Mouse (Mus musculus) ES-E14 (cell line): Measurements from ENCODE around the gene Olfr399. TPM values are rescaled to one million over a fixed set of nuclear protein-coding genes. Genes with fewer than 3 reads are reported as not detected.

Experiments
- DNase-seq: peaks from one replicate; pipeline ENCODE4 v3.0.0-alpha.2; 2013; ENCODE audit warnings: low read depth, low spot score
- H3K27ac ChIP-seq: 2 replicates; pipeline ENCODE4 v1.5.1; 2012; ENCODE audit warnings: low read depth, mild to moderate bottlenecking, low read length, moderate library complexity, mixed read lengths; ENCODE audit not compliant: poor library complexity, insufficient read depth, severe bottlenecking
- H3K36me3 ChIP-seq: 2 replicates; pipeline ENCODE4 v1.6.1; 2012; ENCODE audit warnings: mild to moderate bottlenecking, low read length, moderate library complexity, mixed read lengths; ENCODE audit not compliant: control insufficient read depth, poor library complexity, insufficient read depth, severe bottlenecking
- H3K4me1 ChIP-seq, 2 experiments: fragments of 150-350 bp in 1 of 2; sonication (generic) in 1 of 2; 2 replicates each; pipeline ENCODE4 v1.6.1; 2012; ENCODE audit warnings: low read length in 2 of 2, mild to moderate bottlenecking in 1 of 2, mixed read lengths in 1 of 2; ENCODE audit not compliant: control insufficient read depth in 2 of 2, insufficient read depth in 2 of 2, poor library complexity in 1 of 2
- H3K4me3 ChIP-seq, 2 experiments: fragments of 150-350 bp in 1 of 2; sonication (generic) in 1 of 2; 2 replicates each; pipeline ENCODE4 v1.5.1; 2012; ENCODE audit warnings: low read length in 2 of 2, low read depth in 1 of 2, mild to moderate bottlenecking in 1 of 2, mixed read lengths in 1 of 2; ENCODE audit not compliant: insufficient read depth in 1 of 2, poor library complexity in 1 of 2, severe bottlenecking in 1 of 2
- H3K9ac ChIP-seq: 2 replicates; pipeline ENCODE4 v1.6.1; 2012; ENCODE audit warnings: low read depth, mild to moderate bottlenecking, low read length, mixed read lengths; ENCODE audit not compliant: poor library complexity, insufficient read depth, severe bottlenecking
- H3K9me3 ChIP-seq: fragments of 150-350 bp; sonication (generic); 2 replicates; pipeline ENCODE4 v1.6.1; 2012; ENCODE audit warnings: low read depth, mild to moderate bottlenecking, low read length; ENCODE audit not compliant: control insufficient read depth, insufficient read depth
- CHD2 ChIP-seq: IDR thresholded peaks from 2 replicates; pipeline ENCODE4 v1.6.1; 2014; ENCODE audit warnings: mild to moderate bottlenecking, low read depth, low read length, inconsistent platforms
- HCFC1 ChIP-seq: IDR thresholded peaks from 2 replicates; pipeline ENCODE4 v1.6.1; 2012; ENCODE audit warnings: low read length, inconsistent platforms, borderline replicate concordance; ENCODE audit not compliant: insufficient read depth
- MAFK ChIP-seq: IDR thresholded peaks from 2 replicates; pipeline ENCODE4 v1.6.1; 2014; ENCODE audit warnings: mild to moderate bottlenecking, low read depth, low read length, inconsistent platforms; ENCODE audit not compliant: insufficient read depth
- ZC3H11A ChIP-seq: IDR thresholded peaks from 2 replicates; pipeline ENCODE4 v1.6.1; 2012; ENCODE audit warnings: low read depth, mild to moderate bottlenecking, inconsistent platforms, low read length, borderline replicate concordance
- ZNF384 ChIP-seq: IDR thresholded peaks from 2 replicates; pipeline ENCODE4 v1.6.1; 2012; ENCODE audit warnings: low read depth, low read length, inconsistent platforms
- in situ Hi-C, 2 experiments: fragments of 600-800 bp; cut with MboI; formaldehyde crosslinking; loops; one replicate each; pipeline ENCODE4 v1.15.1; 2025; ENCODE audit warnings: low sequenced_read_pairs in 2 of 2, inconsistent platforms in 1 of 2; ENCODE audit not compliant: unreplicated experiment in 2 of 2
- total RNA-seq: library from RNA; depleted of rRNA; stranded (reverse); fragments of 300-350 nt; gene quantifications from 2 replicates; pipeline ENCODE4 v1.2.3, GENCODE M21; 2012; rRNA removed

Olfr399 gene
- total RNA-seq = not detected in 2 replicates

GRCm38 (mm10) chr11:74056451-74056850 is at the start of gene Olfr399, which contains the start of gene Olfr139:
Olfr399 (minus strand) TSS chr11:74056615.
Olfr139 (minus strand) TSS chr11:74056551.
- no peak for DNase-seq
- Histone ChIP-seq H3K27ac (no peak within 1 kb of the TSS), H3K9ac (no peak within 1 kb of the TSS), H3K36me3 (no peaks in the 10 kb centered on the region), H3K4me1 (no peaks in the 10 kb centered on the region), H3K9me3 (no peaks in the 10 kb centered on the region), H3K4me3 (no peak within 1 kb of the TSS)
- in situ Hi-C loops = loop anchor here in 1 of 2 experiments (10.0 kb wide), 1 partner anchor 308 kb away; the partner anchor contains the start of gene Olfr412
- TF ChIP-seq MAFK = no peak
- TF ChIP-seq HCFC1 = no peak
- TF ChIP-seq ZC3H11A = no peak
- no peak for TF ChIP-seq CHD2
- no peak for TF ChIP-seq ZNF384

DNA sequence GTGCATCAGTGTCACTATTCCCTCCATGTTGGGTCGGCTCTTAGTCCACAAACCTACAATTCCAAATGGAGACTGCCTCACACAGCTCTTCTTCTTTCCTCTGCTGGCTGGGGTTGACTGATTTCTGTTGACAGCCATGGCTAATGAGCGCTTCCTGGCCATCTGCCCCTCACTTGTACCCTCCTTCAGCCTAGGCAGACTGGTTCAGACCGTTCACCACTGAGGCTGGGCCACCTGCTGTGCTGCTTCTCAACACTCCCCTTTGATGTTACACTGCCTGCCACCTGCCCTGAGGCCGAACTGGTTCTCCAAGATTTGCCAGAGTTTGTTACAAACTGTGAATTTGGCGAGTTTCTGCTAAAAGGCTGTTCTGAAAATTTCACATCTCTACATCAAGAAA is 48.7 kb upstream of the Olfr399 start:
- in situ Hi-C loops = no loop called here
- TF ChIP-seq HCFC1 = no peak
- TF ChIP-seq MAFK = no peak
- TF ChIP-seq ZC3H11A = no peak
- TF ChIP-seq ZNF384 = no peak
- TF ChIP-seq CHD2 = no peak
- H3K4me1 ChIP-seq = peaks cover 0 to 2% of the 10 kb centered on the region in 2 experiments; a peak in 1 of 4 replicates
- no peak overlapping the region for H3K4me3 ChIP-seq
- DNase-seq = peak; percentile 30
- H3K9me3 ChIP-seq = no peaks in the 10 kb centered on the region
- no peak overlapping the region for H3K9ac ChIP-seq
- H3K27ac ChIP-seq = no peak overlapping the region
- no peaks in the 10 kb centered on the region for H3K36me3 ChIP-seq

DNA sequence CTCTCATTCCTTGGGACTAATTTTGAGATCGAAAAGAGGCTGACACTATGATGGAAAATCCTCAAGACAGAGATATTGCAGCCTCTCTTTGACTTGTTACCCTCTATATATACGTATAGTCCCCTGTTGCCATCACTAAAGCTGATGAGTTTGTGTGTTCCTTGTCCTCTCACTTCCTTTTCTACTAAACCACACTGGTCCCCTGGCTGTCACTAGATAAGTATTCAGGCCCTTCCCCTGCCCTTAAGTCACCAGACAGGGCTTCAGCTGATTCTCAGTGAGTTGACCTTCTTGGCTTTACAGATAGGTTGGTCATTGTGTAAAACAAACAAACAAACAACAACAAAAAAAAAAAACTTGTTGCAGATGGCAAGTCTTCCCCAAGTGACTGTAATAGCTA is 45.1 kb upstream of the Olfr399 start:
- peaks cover 0 to 2% of the 10 kb centered on the region in 2 experiments; a peak in 1 of 4 replicates for H3K4me1 ChIP-seq
- no peaks in the 10 kb centered on the region for H3K9me3 ChIP-seq
- in situ Hi-C loops = no loop called here
- no peak overlapping the region for H3K4me3 ChIP-seq
- no peak for TF ChIP-seq CHD2
- no peak for TF ChIP-seq MAFK
- no peak for TF ChIP-seq ZNF384
- no peak for TF ChIP-seq HCFC1
- TF ChIP-seq ZC3H11A = no peak
- DNase-seq = no peak
- no peak overlapping the region for H3K27ac ChIP-seq
- H3K9ac ChIP-seq = no peak overlapping the region
- no peaks in the 10 kb centered on the region for H3K36me3 ChIP-seq

- TF ChIP-seq ZNF384 (no peak), CHD2 (no peak), MAFK (no peak), HCFC1 (no peak), ZC3H11A (no peak)
- Histone ChIP-seq H3K4me3 (no peak overlapping the region), H3K9ac (no peak overlapping the region), H3K36me3 (no peaks in the 10 kb centered on the region), H3K4me1 (peaks cover 0 to 2% of the 10 kb centered on the region in 2 experiments; a peak in 1 of 4 replicates), H3K27ac (no peak overlapping the region), H3K9me3 (no peaks in the 10 kb centered on the region)
- DNase-seq = no peak
- in situ Hi-C loops = no loop called here
Measured at GRCm38 (mm10) chr11:74100724-74101123, 44.3 kb upstream of the Olfr399 start.

GRCm38 (mm10) chr11:74069655-74070054 is 13.2 kb upstream of the Olfr399 start, which contains the start of gene Zfp616:
Zfp616 (plus strand) TSS chr11:74069955.
- Histone ChIP-seq H3K36me3 (no peaks in the 10 kb centered on the region), H3K9me3 (no peaks in the 10 kb centered on the region), H3K4me3 (no peak within 1 kb of the TSS), H3K9ac (no peak within 1 kb of the TSS), H3K4me1 (no peaks in the 10 kb centered on the region), H3K27ac (no peak within 1 kb of the TSS)
- no peak for TF ChIP-seq MAFK
- no peak for TF ChIP-seq CHD2
- TF ChIP-seq HCFC1 = no peak
- TF ChIP-seq ZNF384 = no peak
- TF ChIP-seq ZC3H11A = no peak
- in situ Hi-C loops = no loop called here
- DNase-seq = no peak
